Mouse (Mus musculus) limb, embryonic 12.5 days (tissue): Measurements from ENCODE around the gene 4931414P19Rik. TPM values are rescaled to one million over a fixed set of nuclear protein-coding genes. Genes with fewer than 3 reads are reported as not detected.

Experiments used
- ATAC-seq: fragments of 200-750 bp; cut with Nextera tagmentation; 2 replicates; pipeline ENCODE4 v1.8.0; 2017; ENCODE audit warnings: low read depth, moderate TSS enrichment; ENCODE audit not compliant: insufficient number of reproducible peaks, insufficient read depth, low FRiP score, low TSS enrichment
- H3K27ac ChIP-seq: fragments of 300-500 bp; sonication (generic); 2 replicates; pipeline ENCODE4 v1.5.1; 2016; ENCODE audit warnings: mild to moderate bottlenecking, moderate library complexity
- H3K27me3 ChIP-seq: fragments of 300-500 bp; sonication (generic); 2 replicates; pipeline ENCODE4 v1.6.1; 2016; ENCODE audit warnings: mild to moderate bottlenecking, moderate library complexity
- H3K36me3 ChIP-seq: fragments of 300-500 bp; sonication (generic); 2 replicates; pipeline ENCODE4 v1.6.1; 2016; ENCODE audit warnings: mild to moderate bottlenecking, moderate library complexity
- H3K4me1 ChIP-seq: fragments of 300-500 bp; sonication (generic); replicated peaks from 2 replicates; pipeline ENCODE4 v1.6.1; 2016
- H3K4me2 ChIP-seq: fragments of 300-500 bp; sonication (generic); 2 replicates; pipeline ENCODE4 v1.6.1; 2016; ENCODE audit warnings: mild to moderate bottlenecking, moderate library complexity
- H3K4me3 ChIP-seq: fragments of 300-500 bp; sonication (generic); replicated peaks from 2 replicates; pipeline ENCODE4 v1.5.1; 2016; ENCODE audit warnings: mild to moderate bottlenecking
- H3K9ac ChIP-seq: fragments of 300-500 bp; sonication (generic); replicated peaks from 2 replicates; pipeline ENCODE4 v1.6.1; 2016; ENCODE audit warnings: mild to moderate bottlenecking, moderate library complexity
- H3K9me3 ChIP-seq: fragments of 300-500 bp; sonication (generic); 2 replicates; pipeline ENCODE4 v1.6.1; 2016; ENCODE audit warnings: mild to moderate bottlenecking, moderate library complexity
- WGBS: fragments of 180-500 bp; shearing (Covaris S2); methylation state at CpG from one replicate; pipeline ENCODE4 v1.1.7; 2016; 5-methylcytosine and 5-hydroxymethylcytosine counted together
- polyA plus RNA-seq: library from polyadenylated mRNA; unstranded; fragments of >200 nt; fragmentation: Nextera tagmentation; extraction: Ambion mirVana; gene quantifications from 2 replicates; pipeline ENCODE4 v1.2.1, GENCODE M21; 2016

4931414P19Rik gene
- polyA plus RNA-seq, 1 experiment from 2014 or later: 9.7 TPM

DNA sequence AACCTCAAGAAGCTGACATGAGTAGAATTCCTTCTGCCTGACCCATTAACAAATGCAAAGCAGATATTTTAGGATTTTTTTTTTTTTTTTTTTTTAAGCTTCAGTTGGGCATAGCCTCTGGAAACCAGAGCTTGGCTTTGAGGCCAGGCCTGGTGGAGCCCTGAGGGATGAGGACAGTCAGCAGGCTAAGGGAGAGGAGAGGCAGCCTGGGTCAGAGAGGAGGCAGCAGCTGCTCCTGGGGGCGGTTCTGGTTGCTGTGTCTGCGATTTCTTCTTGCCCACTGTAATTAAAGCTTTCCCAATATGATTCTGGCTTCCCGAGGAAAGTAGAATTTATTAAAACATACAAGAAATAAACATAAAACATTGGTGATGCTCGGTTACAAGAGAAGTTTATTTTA, 3.5 kb upstream of the 4931414P19Rik start:
- no peak overlapping the region for H3K4me3 ChIP-seq
- H3K27me3 ChIP-seq: no peaks in the 10 kb centered on the region
- no peak overlapping the region for H3K9ac ChIP-seq
- no peaks in the 10 kb centered on the region for H3K9me3 ChIP-seq
- 74% methylated on average over 4 of the region's 4 CpGs for WGBS
- peaks cover 34% of the 10 kb centered on the region for H3K36me3 ChIP-seq
- H3K4me2 ChIP-seq: no peak overlapping the region
- H3K4me1 ChIP-seq: peaks cover 13% of the 10 kb centered on the region
- no peak overlapping the region for H3K27ac ChIP-seq
- no peak for ATAC-seq

DNA sequence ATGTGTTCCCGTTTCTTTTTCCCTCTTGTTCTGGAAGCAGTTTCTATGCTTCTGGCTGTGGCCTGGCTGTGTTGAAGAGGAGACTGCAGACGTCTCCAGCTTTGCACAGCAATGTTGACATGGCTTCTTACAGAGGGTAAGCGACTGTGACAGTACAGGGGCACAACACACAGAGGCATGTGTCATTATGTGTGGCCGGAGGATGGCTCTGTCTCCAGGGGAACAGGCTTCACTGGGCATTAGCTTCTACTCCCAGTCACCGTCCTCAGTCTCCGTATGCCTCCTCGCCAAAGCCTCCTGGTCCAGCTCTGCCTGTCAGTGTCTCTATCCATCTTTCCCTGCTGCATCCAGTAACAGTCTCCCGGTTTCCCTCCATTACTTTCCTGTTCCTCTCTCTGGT, 1.4 kb upstream of the 4931414P19Rik start:
- Histone ChIP-seq H3K9ac (no peak overlapping the region), H3K4me1 (peaks cover 25% of the 10 kb centered on the region), H3K36me3 (peaks cover 20% of the 10 kb centered on the region; the same call in 1 of the 2 replicates), H3K4me3 (no peak overlapping the region), H3K4me2 (no peak overlapping the region), H3K27me3 (no peaks in the 10 kb centered on the region), H3K9me3 (no peaks in the 10 kb centered on the region), H3K27ac (no peak overlapping the region)
- WGBS: 56% methylated on average over 8 of the region's 8 CpGs
- no peak for ATAC-seq

DNA sequence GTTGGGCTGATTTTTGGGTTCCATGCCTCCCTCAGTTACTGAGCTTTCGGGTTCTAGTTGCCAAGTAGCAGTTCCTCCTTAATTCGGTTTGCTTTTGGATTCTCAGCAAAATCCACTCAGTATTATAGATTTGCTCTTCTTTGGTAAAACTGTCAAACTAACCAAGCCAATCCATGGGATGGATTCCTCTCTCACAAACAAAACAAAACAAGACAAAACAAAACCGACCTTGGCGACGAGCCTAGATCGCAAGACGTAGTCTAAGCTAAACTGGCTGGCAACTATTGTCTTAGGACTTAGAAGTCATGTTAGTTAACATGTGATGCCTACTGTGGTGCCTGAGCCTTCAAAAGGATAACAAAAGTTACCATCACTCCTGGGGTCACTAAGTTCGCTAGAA, 2.1 kb downstream of the 4931414P19Rik start:
- H3K9me3 ChIP-seq: no peaks in the 10 kb centered on the region
- H3K4me1 ChIP-seq: peaks cover 25% of the 10 kb centered on the region
- H3K36me3 ChIP-seq: peaks cover 11% of the 10 kb centered on the region
- no peak overlapping the region for H3K9ac ChIP-seq
- H3K27me3 ChIP-seq: no peaks in the 10 kb centered on the region
- H3K27ac ChIP-seq: peak overlapping the region; percentile 93
- peak overlapping the region; percentile 63 for H3K4me2 ChIP-seq
- 82% methylated on average over 8 of the region's 8 CpGs for WGBS
- peak overlapping the region; percentile 59 for H3K4me3 ChIP-seq
- ATAC-seq: no peak

- H3K36me3 ChIP-seq: peaks cover 12% of the 10 kb centered on the region
- peak overlapping the region; percentile 93 for H3K27ac ChIP-seq
- WGBS: under 1% methylated on average over 46 of the region's 46 CpGs
- peak overlapping the region; percentile 63 for H3K4me2 ChIP-seq
- H3K4me3 ChIP-seq: peak overlapping the region; percentile 59
- peaks cover 25% of the 10 kb centered on the region for H3K4me1 ChIP-seq
- no peaks in the 10 kb centered on the region for H3K27me3 ChIP-seq
- ATAC-seq: peak; percentile 97
- peak overlapping the region; percentile 77 for H3K9ac ChIP-seq
- no peaks in the 10 kb centered on the region for H3K9me3 ChIP-seq
These were observed 2.6 kb downstream of the 4931414P19Rik start for GRCm38 (mm10) chr14:54603038-54603654.

- WGBS: 49% methylated on average over 4 of the region's 4 CpGs
- Histone ChIP-seq H3K36me3 (peaks cover 12% of the 10 kb centered on the region), H3K4me1 (peaks cover 25% of the 10 kb centered on the region), H3K9me3 (no peaks in the 10 kb centered on the region), H3K27ac (peak overlapping the region; percentile 93), H3K4me3 (peak overlapping the region; percentile 59), H3K4me2 (peak overlapping the region; percentile 63), H3K27me3 (no peaks in the 10 kb centered on the region), H3K9ac (peak overlapping the region; percentile 77; the same call in 1 of the 2 replicates)
- peak; percentile 38; the same call in 1 of the 2 replicates for ATAC-seq
These were observed 3.2 kb downstream of the 4931414P19Rik start for GRCm38 (mm10) chr14:54602613-54603012.

GRCm38 (mm10) chr14:54601601-54602000, 4.2 kb downstream of the 4931414P19Rik start:
- 78% methylated on average over 2 of the region's 2 CpGs for WGBS
- H3K27me3 ChIP-seq: no peaks in the 10 kb centered on the region
- no peaks in the 10 kb centered on the region for H3K9me3 ChIP-seq
- peaks cover 12% of the 10 kb centered on the region for H3K36me3 ChIP-seq
- H3K4me3 ChIP-seq: no peak overlapping the region
- ATAC-seq: no peak
- no peak overlapping the region for H3K9ac ChIP-seq
- H3K27ac ChIP-seq: no peak overlapping the region
- H3K4me2 ChIP-seq: no peak overlapping the region
- peaks cover 25% of the 10 kb centered on the region for H3K4me1 ChIP-seq

DNA sequence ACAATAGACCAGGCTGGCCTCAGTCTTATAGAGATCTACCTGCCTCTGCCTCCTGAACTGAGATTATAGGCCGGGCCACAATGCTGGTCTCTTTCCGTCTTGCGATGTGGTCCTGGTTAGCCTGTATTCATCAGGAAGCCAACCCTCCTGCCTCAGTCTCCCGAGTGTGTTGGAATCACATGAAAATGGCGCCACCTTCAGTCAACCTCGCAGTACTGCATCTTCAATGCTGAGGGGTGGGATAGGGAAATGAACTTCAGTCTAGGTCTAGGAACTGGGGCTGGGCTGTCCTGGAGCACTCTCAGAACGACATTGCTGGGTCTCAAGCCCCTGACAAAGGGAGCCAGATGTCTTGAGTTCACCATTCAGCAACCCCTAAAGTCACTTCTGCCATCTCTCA, 8.7 kb downstream of the 4931414P19Rik start:
- no peak overlapping the region for H3K27ac ChIP-seq
- WGBS: 81% methylated on average over 7 of the region's 7 CpGs
- peaks cover 7% of the 10 kb centered on the region for H3K4me1 ChIP-seq
- 0 out of 2 replicates have a peak, but pooled peaks cover 7% of the 10 kb centered on the region for H3K9me3 ChIP-seq
- no peak overlapping the region for H3K4me3 ChIP-seq
- no peaks in the 10 kb centered on the region for H3K27me3 ChIP-seq
- no peak overlapping the region for H3K9ac ChIP-seq
- no peak for ATAC-seq
- no peak overlapping the region for H3K4me2 ChIP-seq
- peaks cover 44% of the 10 kb centered on the region for H3K36me3 ChIP-seq

DNA sequence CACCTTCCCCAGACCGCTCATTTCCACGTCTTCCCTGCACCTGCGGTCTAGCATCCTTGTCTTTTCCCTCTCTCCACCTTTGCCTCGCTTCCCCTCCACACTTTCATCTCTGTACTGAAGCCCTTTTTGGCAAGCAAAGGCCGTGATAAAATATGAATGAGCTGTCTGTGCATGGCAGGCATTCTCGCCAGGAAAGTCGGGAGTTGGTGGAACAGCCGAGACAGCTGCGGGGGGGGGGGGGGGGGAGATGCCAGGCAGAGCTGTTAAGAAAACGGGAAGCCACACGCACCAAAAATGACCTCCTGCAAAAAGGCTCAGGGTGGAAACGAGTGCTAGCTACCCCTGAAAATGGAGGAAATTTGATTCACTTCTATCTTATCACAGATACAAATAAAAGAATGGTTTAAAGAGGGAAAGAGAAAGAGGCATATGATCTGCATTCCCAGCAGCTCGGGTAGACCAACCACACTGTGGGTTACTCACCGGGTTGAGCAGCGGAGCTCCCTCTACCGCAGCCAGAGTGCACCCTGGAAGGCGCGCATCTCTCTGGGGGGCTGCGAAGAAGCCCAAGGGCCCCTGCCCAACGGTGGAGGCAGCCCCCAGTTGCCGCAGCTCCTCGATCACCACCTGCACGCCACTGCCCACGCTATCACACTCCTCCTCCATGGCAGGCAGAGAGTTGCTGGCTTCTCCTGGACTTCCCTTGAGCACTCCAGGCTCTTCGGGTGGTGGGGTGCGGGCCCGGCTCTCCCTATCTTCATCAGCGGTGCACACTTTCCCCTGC, 11.0 kb downstream of the 4931414P19Rik start:
- Histone ChIP-seq H3K4me2 (no peak overlapping the region), H3K36me3 (peaks cover 59% of the 10 kb centered on the region), H3K9me3 (0 out of 2 replicates have a peak, but pooled peaks cover 7% of the 10 kb centered on the region), H3K9ac (no peak overlapping the region), H3K4me1 (peaks cover 7% of the 10 kb centered on the region), H3K27me3 (no peaks in the 10 kb centered on the region), H3K4me3 (no peak overlapping the region), H3K27ac (no peak overlapping the region)
- 0 out of 2 replicates have a peak, but pooled peaks have one; percentile 20 for ATAC-seq
- 71% methylated on average over 27 of the region's 28 CpGs for WGBS

- Histone ChIP-seq H3K27ac (no peak overlapping the region), H3K9ac (no peak overlapping the region), H3K4me3 (no peak overlapping the region), H3K27me3 (no peaks in the 10 kb centered on the region), H3K4me2 (no peak overlapping the region), H3K9me3 (0 out of 2 replicates have a peak, but pooled peaks cover 7% of the 10 kb centered on the region), H3K36me3 (peaks cover 53% of the 10 kb centered on the region), H3K4me1 (peaks cover 7% of the 10 kb centered on the region)
- no peak for ATAC-seq
- 89% methylated on average over 3 of the region's 3 CpGs for WGBS
These were observed 11.7 kb downstream of the 4931414P19Rik start for GRCm38 (mm10) chr14:54594055-54594454.

- WGBS: 60% methylated on average over 10 of the region's 10 CpGs
- Histone ChIP-seq H3K9ac (0 out of 2 replicates have a peak overlapping the region, but pooled peaks have one; percentile 28), H3K27me3 (no peaks in the 10 kb centered on the region), H3K36me3 (peaks cover 50% of the 10 kb centered on the region), H3K4me1 (peaks cover 7% of the 10 kb centered on the region), H3K27ac (peak overlapping the region; percentile 72), H3K4me3 (no peak overlapping the region), H3K9me3 (0 out of 2 replicates have a peak, but pooled peaks cover 7% of the 10 kb centered on the region), H3K4me2 (no peak overlapping the region)
- ATAC-seq: no peak
These were observed 13.4 kb downstream of the 4931414P19Rik start for GRCm38 (mm10) chr14:54592319-54592934.

- Histone ChIP-seq H3K4me2 (no peak overlapping the region), H3K27ac (no peak overlapping the region), H3K9me3 (0 out of 2 replicates have a peak, but pooled peaks cover 7% of the 10 kb centered on the region), H3K9ac (no peak overlapping the region), H3K27me3 (no peaks in the 10 kb centered on the region), H3K4me3 (no peak overlapping the region), H3K36me3 (peaks cover 60% of the 10 kb centered on the region), H3K4me1 (peaks cover 7% of the 10 kb centered on the region)
- 89% methylated on average over 16 of the region's 16 CpGs for WGBS
- ATAC-seq: no peak
These were observed 14.7 kb downstream of the 4931414P19Rik start for GRCm38 (mm10) chr14:54591056-54591455.
